Mouse (Mus musculus) hematopoietic multipotent progenitor cell, adult 10-12 weeks (in vitro differentiated cells): ENCODE results near the gene Btbd8. TPM values are rescaled to one million over a fixed set of nuclear protein-coding genes. Genes with fewer than 3 reads are reported as not detected.

ENCODE experiments used
- polyA plus RNA-seq: library from polyadenylated mRNA; stranded (reverse); fragments of >175 nt; gene quantifications from 2 replicates; pipeline ENCODE4 v1.2.3, GENCODE M21; 2012; ENCODE audit warnings: low replicate concordance

Btbd8 gene
- 1.5 and 1.8 TPM in 2 replicates for polyA plus RNA-seq

GRCm38 (mm10) chr5:107437464-107438281, at the start of gene Btbd8:
Btbd8 (plus strand) TSS chr5:107437997.

GRCm38 (mm10) chr5:107402436-107402835, 35.4 kb upstream of the Btbd8 start, which contains the start of gene Ephx4:
Ephx4 (plus strand) TSS chr5:107402736.

GRCm38 (mm10) chr5:107431249-107431648, 6.5 kb upstream of the Btbd8 start, which contains the start of gene Lpcat2b:
Lpcat2b (plus strand) TSS chr5:107431549.

GRCm38 (mm10) chr5:107507321-107507720, 69.5 kb downstream of the Btbd8 start, which contains the start of gene Gm42669:
Gm42669 (plus strand) TSS chr5:107507621.

GRCm38 (mm10) chr5:107534581-107534980, 96.8 kb downstream of the Btbd8 start, which contains the start of gene 1700028K03Rik:
1700028K03Rik (plus strand) TSS chr5:107534709.

Other genes starting within 250 kb of the Btbd8 start
- gene Tgfbr3, start 148.4 kb upstream of the Btbd8 start, polyA plus RNA-seq = 3.6 and 9.9 TPM in 2 replicates
- 0.11 and 0.23 TPM in 2 replicates for gene Brdt, start 106.8 kb upstream of the Btbd8 start, polyA plus RNA-seq
- 0.25 TPM in 1 of 2 replicates, not detected in the other for gene Ephx4, start 35.3 kb upstream of the Btbd8 start, polyA plus RNA-seq
- gene Lpcat2b, start 6.4 kb upstream of the Btbd8 start, polyA plus RNA-seq = not detected in 2 replicates
- 0.06 TPM in 1 of 2 replicates, not detected in the other for gene Gm42669, start 69.6 kb downstream of the Btbd8 start, polyA plus RNA-seq
- gene 1700028K03Rik, start 96.7 kb downstream of the Btbd8 start, polyA plus RNA-seq = not detected in 2 replicates
- gene Rpap2, start 159.4 kb downstream of the Btbd8 start, polyA plus RNA-seq = 3.3 and 4.2 TPM in 2 replicates
- 0.46 and 1.0 TPM in 2 replicates for gene Glmn, start 159.9 kb downstream of the Btbd8 start, polyA plus RNA-seq